Mouse (Mus musculus) kidney, adult 8-10 months (tissue): ENCODE measurements at regions not wholly inside any gene's neighbourhood (a gene's known extent, or its start where the extent isn't known, plus 50 kb on each side); places are given as distances from the start of the nearest gene placed in this dataset.

Source experiments
- DNase-seq, 2 experiments: peaks; one replicate each; pipeline ENCODE4 v3.0.0; 2022

- no peak for DNase-seq
These were observed 212.4 kb upstream of the Ntm start for GRCm38 (mm10) chr9:30175376-30175775.

GRCm38 (mm10) chr9:30183409-30183808 lies 220.5 kb upstream of the Ntm start:
- no peak for DNase-seq

- DNase-seq: no peak
These were observed 222.2 kb upstream of the Ntm start for GRCm38 (mm10) chr9:30184996-30185763.

DNA sequence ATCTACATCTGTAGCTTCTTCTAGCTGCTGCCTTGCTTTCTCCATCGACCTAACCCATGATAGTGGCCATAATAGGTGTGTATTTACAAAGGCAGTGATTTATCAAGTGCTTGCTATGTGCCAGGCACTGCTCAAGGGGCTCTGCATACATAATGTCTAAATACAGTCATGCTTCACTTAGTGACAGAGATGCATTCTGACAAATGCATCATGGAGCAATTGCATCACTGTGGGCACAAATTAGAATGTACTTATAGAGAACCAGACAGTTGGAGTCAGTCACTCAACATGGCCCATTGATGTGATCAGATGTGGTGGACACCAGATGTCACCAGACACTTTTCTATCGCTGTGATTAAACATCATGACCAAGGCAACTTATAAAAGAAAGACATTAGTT lies 223.3 kb upstream of the Ntm start:
- DNase-seq: no peak

- no peak for DNase-seq
These were observed 227.1 kb upstream of the Ntm start for GRCm38 (mm10) chr9:30190078-30190477.

- no peak for DNase-seq
These were observed 228.2 kb upstream of the Ntm start for GRCm38 (mm10) chr9:30191119-30191518.

DNA sequence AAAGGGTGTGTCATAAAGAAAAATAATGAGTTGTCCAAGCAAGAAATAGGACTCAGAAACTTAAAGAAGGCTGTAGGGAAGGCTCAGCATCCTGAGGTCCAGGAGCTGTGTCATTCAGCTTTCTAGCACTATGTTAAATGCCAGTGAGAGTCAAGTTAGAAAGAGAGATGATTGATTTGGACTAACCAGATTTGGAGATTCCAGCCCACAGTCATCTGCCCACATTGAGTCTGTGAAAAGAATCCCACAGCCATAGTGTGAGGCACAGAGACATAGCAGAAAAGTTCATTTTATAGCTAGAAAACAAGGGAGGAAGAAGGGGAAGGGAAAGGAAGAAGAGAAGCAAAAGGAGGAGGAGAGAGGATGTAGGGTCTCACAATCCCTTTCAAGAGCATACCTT lies 229.0 kb upstream of the Ntm start:
- no peak for DNase-seq

- no peak for DNase-seq
These were observed 231.9 kb upstream of the Ntm start for GRCm38 (mm10) chr9:30194866-30195265.

DNA sequence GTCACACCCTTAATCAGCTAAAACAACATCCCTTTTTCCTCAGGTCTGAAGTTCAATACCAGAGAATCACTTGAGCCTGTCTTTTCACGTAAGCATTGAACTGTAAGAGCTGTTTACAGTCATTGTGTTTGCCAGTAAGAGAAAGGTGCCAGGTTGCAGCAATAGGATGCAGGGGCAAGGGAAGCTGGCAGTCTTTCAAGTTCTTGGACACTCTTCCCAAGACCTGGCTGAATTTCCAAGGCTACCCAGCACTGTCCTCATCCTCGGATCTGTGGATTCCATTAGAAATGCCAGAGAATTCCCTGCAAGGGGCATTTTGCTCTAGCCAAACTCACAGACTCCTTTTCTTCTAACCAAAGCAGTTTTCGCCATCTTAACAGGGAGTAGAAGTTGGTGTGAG lies 224.5 kb upstream of the Snx19 start:
- DNase-seq: no peak

DNA sequence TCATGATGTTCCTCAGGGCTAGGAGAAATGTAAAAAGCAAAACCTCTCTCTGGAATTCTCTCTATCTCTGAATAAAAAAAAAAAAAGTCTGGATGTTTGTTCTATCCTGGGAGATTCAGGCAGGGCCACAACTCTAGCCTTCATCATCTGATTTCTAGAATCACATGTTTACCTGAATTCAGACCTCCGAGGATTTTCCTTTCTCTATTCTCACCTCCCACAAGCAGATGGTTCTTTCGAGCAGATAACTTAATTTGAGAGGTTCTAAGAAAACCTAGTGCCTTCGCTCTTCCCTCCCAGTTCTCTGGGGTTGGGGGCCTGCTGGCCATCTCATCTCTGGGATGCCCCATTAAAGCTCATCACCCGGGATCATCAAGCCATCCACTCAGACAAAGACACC lies 219.3 kb upstream of the Snx19 start:
- no peak for DNase-seq

- no peak for DNase-seq
These were observed 217.1 kb upstream of the Snx19 start for GRCm38 (mm10) chr9:30209806-30210205.

GRCm38 (mm10) chr9:30212471-30213075 lies 214.3 kb upstream of the Snx19 start:
- no peak for DNase-seq

DNA sequence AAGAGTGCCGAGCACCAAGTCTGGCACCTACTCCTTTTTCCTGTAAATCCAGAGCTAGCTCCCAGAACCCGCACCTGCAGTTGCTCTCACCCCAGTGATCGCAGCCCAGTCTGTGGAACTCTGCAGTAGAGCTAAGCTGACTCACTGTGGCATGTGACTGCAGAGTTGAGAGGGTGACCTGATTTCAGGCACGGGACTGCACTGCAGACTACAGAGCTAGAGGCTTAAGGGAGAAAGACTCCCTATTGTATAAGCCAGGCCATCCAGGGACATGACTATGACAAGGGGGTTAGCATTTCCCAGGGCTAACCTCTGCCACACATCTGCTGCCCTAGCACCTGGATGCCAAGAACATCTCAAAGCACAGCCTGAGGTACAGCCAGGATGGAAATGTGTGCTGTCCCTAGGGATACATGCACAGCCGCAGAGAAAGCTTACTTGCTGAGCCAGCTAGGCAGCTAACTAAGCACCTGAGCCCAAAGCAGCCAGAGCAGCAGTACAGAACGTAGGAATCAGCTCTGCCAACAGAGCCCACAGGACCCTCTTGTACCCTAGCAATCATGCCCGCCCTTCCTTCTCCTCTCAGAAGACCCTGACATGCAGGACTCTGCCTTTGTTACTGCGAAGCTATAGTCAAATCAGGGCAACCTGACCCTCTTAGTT lies 192.3 kb upstream of the Snx19 start:
- no peak for DNase-seq

GRCm38 (mm10) chr9:30235791-30236190 lies 191.1 kb upstream of the Snx19 start:
- no peak for DNase-seq

- DNase-seq: no peak
These were observed 184.8 kb upstream of the Snx19 start for GRCm38 (mm10) chr9:30242107-30242506.

DNA sequence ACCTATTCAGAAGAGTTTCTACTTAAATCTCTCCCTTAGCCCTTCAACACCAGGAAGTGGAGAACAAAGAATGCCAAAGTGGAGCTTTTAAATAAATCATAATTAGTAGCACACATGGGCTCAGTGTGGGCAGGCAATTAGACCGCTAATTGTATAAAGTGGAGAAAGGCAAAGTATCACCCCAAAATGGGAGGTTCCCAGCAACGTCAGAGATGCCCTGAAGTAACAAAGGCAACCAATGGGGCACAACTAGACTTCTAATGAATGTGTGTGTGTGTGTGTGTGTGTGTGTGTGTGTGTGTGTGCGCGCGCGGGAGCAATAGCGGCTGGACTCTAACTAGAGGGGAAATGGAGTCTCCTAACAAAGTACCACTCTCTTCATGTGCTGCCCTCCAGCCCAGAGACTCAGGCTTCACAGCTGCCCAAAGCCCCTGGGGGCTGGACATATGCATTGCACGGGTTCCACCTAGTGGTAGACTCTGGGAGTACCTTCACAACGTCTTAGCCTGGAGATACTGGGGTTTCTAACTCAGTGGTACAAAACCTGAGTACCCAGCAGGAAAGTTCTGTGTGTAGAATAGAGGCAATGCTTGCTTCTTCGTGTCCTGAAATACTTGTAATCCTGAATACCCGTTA lies 162.3 kb upstream of the Snx19 start:
- DNase-seq: peak; percentile 9 to 61

DNA sequence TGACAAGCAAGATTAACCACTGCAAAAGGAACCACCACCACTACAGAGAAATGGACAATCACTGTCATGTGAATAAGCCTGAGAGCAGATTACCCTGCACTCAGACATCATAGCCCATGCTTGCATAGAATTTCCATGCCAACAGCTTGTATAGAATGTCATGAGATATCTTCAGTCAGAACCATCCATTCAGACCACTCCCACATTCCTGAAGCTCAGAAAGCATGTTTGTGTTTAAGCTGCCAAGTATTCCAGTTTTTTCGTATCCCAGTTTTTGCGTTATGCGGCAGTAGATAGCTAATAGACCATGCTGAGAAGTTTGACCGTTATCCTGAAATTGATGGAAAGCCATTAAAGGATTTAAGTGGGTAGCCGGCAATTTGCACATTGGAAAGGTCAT lies 155.8 kb upstream of the Snx19 start:
- DNase-seq: no peak

DNA sequence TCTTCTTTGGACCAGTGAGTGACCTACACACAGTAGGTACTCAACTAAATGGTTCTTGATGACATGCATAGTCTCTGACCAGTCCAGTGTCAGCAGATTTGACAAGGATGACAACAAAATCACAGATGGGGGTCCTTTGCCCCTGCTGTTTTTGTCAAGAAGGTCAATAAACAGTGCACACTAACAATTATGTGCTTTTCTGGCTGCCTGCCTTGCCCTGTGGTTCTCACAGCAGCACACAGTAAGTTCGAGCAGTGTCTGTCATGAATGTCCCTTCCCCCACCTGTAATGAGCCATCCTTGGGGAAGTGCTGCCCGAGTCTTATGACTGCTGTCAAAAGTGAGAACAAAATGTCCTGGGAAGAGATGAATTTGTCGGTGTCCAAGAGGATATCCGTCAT lies 153.1 kb upstream of the Snx19 start:
- DNase-seq: no peak

DNA sequence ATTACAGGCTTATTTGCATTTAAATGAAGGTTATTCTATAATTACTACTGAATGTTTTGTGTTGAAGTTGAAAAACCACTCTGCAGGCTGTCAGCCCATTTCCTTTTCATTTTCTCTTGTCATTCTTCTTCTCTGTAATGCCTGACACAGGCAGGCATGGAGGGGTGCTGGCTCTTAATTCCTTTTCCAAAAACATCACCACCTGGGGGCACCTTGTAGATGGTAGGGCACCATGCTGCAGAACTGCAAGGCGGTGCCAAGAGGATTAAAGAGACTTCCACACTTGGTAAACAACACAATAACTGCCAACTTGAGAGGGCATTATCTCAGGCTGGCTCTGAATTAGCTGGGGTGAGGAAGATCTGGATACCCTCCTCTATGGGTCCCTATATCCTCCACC lies 148.7 kb upstream of the Snx19 start:
- no peak for DNase-seq

DNA sequence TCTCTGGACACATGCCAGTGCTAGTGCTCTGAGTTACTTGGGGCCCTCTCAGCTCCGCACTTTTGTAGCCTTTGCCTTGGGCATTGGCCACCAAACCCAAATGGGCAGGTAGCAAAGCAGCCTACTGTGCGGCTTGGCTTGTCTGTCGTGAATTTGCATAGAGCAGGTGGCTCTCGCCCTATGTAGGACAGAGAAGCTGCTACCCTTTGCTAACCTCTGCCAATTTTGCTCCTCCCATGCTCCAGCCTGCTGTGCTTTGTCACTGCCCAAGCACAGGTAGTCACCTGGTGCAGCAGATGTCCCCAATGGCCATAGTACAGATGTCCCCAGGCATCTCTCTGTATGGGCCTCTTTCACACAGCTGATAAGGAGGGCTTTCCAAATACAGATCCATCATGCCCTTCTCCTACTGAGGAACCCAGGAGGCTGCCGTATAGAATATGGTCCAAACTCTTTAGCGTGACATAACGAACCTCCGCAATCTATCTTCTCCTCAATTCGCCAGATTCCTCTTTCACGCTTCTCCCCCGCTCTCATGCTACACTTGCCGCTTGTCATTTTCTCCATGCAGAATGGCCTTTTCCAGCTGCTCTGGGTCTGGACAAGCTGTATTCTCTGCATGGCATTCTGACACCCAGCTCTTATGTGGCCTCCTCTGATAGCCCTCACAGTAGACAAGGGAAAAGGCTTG lies 143.7 kb upstream of the Snx19 start:
- DNase-seq: no peak

DNA sequence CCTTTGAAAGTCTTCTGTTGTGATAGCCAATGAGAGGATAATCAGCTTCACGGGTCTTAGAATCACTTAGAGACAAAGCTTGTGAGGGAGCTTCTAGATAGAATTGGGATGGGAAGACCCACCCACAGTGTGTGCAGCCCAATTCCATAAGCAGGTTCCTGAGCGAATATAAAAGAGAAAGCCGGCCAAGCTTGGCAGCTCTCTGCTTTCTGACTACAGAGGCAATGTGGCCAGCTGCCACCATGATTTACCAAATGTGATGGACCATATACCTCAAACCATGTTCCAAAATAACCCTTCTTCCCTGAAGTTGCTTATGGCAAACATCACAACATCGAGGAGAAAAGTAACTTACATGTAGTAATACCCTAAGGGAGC lies 143.1 kb upstream of the Snx19 start:
- no peak for DNase-seq

DNA sequence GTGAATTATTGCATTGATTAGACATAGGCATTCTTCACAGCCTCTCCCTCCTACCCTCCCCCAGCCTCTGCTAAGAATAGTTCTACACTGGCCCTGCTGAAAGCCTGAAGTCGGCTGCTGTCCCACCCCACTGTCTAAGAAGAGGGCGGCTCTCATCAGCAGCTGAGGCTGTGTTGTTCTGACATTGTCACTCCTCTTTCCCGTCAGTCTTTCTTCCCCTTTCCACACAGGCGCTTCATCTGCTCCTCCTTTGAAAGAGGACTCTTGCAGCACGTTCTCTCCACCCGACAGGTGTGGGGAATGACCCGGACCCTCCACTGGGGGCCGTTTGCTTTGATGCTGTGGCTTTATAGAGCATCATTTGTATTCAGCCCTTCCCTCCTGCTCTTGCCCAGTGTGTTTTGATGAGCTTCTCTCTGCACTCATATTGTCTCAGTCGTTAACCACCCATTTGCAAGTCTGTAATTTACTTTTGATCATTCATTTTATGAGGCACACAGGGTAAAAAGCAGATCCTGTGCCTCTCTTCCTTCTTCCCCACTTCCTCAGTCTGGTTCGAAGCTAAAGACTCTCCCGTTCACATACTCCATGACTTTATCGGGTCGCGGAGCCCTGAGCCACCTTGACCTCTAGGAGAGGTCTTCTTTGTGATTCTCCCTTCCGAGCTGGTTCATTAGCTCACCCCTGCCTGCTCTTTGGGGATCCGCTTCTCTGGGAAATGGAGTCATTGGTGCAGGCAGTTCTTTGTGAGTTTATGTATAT lies 142.2 kb upstream of the Snx19 start:
- no peak for DNase-seq

- DNase-seq: no peak
These were observed 141.6 kb upstream of the Snx19 start for GRCm38 (mm10) chr9:30285324-30285599.
